Mouse (Mus musculus) C2C12 (cell line): Measurements from ENCODE around the gene Atpaf2. TPM values are rescaled to one million over a fixed set of nuclear protein-coding genes. Genes with fewer than 3 reads are reported as not detected.
"Not testable (repeated sequence)": the region's sequence is repeated elsewhere in the genome, so short reads cannot be mapped to it uniquely, and the experiment has no call there.

ENCODE experiments used
- H3K27me3 ChIP-seq: one replicate; pipeline ENCODE4 v1.6.1; 2011; ENCODE audit not compliant: control insufficient read depth, insufficient read depth, insufficient read length
- H3K36me3 ChIP-seq: one replicate; pipeline ENCODE4 v1.6.1; 2011; ENCODE audit not compliant: control insufficient read depth, insufficient read depth
- H3K4me3 ChIP-seq: one replicate; pipeline ENCODE4 v1.5.1; 2011; ENCODE audit warnings: mild to moderate bottlenecking, control low read depth; ENCODE audit not compliant: poor library complexity, insufficient read depth, severe bottlenecking
- H3K79me2 ChIP-seq: one replicate; pipeline ENCODE4 v1.6.1; 2011; ENCODE audit not compliant: control insufficient read depth, insufficient read depth
- H3K79me3 ChIP-seq: one replicate; pipeline ENCODE4 v1.6.1; 2011; ENCODE audit warnings: low read depth, control low read depth
- H3ac ChIP-seq: one replicate; pipeline ENCODE3; 2011; ENCODE audit warnings: low read depth; ENCODE audit not compliant: control insufficient read depth, insufficient read length
- CEBPB ChIP-seq: IDR thresholded peaks from one replicate; pipeline ENCODE4 v1.6.1; 2011; ENCODE audit warnings: low read depth, mild to moderate bottlenecking, control low read depth, moderate library complexity
- CTCF ChIP-seq: IDR thresholded peaks from one replicate; pipeline ENCODE4 v1.5.1; 2011; ENCODE audit not compliant: control insufficient read depth, insufficient read depth, insufficient read length
- FOSL1 ChIP-seq: IDR thresholded peaks from one replicate; pipeline ENCODE4 v1.8.0; 2011; ENCODE audit warnings: mild to moderate bottlenecking, low read length; ENCODE audit not compliant: poor library complexity, insufficient read depth, severe bottlenecking
- MAX ChIP-seq: IDR thresholded peaks from one replicate; pipeline ENCODE4 v1.6.1; 2011; ENCODE audit warnings: mild to moderate bottlenecking, control low read depth
- MYOD1 ChIP-seq: IDR thresholded peaks from one replicate; pipeline ENCODE4 v1.6.1; 2011; ENCODE audit warnings: low read depth; ENCODE audit not compliant: control insufficient read depth, insufficient read length
- MYOG ChIP-seq: IDR thresholded peaks from one replicate; pipeline ENCODE4 v1.6.1; 2011; ENCODE audit not compliant: control insufficient read depth, insufficient read length; ENCODE audit errors: extremely low read depth
- USF1 ChIP-seq: IDR thresholded peaks from one replicate; pipeline ENCODE4 v1.6.1; 2011; ENCODE audit warnings: low read depth, mild to moderate bottlenecking, control low read depth, moderate library complexity
- polyA plus RNA-seq: library from polyadenylated mRNA; unstranded; fragments of >200 nt; fragmentation: generic; extraction: Trizol; gene quantifications from one replicate; pipeline ENCODE4 v1.2.1, GENCODE M21; 2012; ENCODE audit warnings: missing spikeins

The Atpaf2 gene
- polyA plus RNA-seq, 1 experiment = 41.4 TPM

- no peak for TF ChIP-seq CTCF
- no peak for TF ChIP-seq MAX
- TF ChIP-seq USF1 = no peak
- TF ChIP-seq CEBPB = no peak
- no peak for TF ChIP-seq FOSL1
- H3K36me3 ChIP-seq = peaks cover 29% of the 10 kb centered on the region
- no peaks in the 10 kb centered on the region for H3K79me3 ChIP-seq
- no peak overlapping the region for H3ac ChIP-seq
- no peak overlapping the region for H3K4me3 ChIP-seq
- no peaks in the 10 kb centered on the region for H3K27me3 ChIP-seq
- H3K79me2 ChIP-seq = no peaks in the 10 kb centered on the region
These were observed 25.8 kb upstream of the Atpaf2 start for GRCm38 (mm10) chr11:60444007-60444406.

- H3K79me2 ChIP-seq = no peaks in the 10 kb centered on the region
- no peak overlapping the region for H3K4me3 ChIP-seq
- H3K27me3 ChIP-seq = no peaks in the 10 kb centered on the region
- no peak overlapping the region for H3ac ChIP-seq
- peaks cover 40% of the 10 kb centered on the region for H3K36me3 ChIP-seq
- no peak for TF ChIP-seq MAX
- no peak for TF ChIP-seq MYOD1
- no peak for TF ChIP-seq USF1
- no peak for TF ChIP-seq CEBPB
- no peak for TF ChIP-seq FOSL1
- TF ChIP-seq MYOG = no peak
- TF ChIP-seq CTCF = no peak
- H3K79me3 ChIP-seq = no peaks in the 10 kb centered on the region
These were observed 24.6 kb upstream of the Atpaf2 start for GRCm38 (mm10) chr11:60442896-60443295.

- Histone ChIP-seq H3K36me3 (peaks cover 47% of the 10 kb centered on the region), H3K79me2 (peaks cover under 1% of the 10 kb centered on the region), H3K79me3 (no peaks in the 10 kb centered on the region), H3K27me3 (no peaks in the 10 kb centered on the region), H3K4me3 (no peak overlapping the region), H3ac (no peak overlapping the region)
- TF ChIP-seq USF1 (no peak), MYOD1 (no peak), MAX (no peak), FOSL1 (no peak), MYOG (no peak)
These were observed 21.9 kb upstream of the Atpaf2 start for GRCm38 (mm10) chr11:60440176-60440575.

GRCm38 (mm10) chr11:60439621-60440020 lies 21.4 kb upstream of the Atpaf2 start:
- H3ac ChIP-seq, H3K79me2 ChIP-seq, H3K27me3 ChIP-seq, H3K4me3 ChIP-seq, H3K79me3 ChIP-seq: not testable (repeated sequence)
- peaks cover 53% of the 10 kb centered on the region for H3K36me3 ChIP-seq

GRCm38 (mm10) chr11:60436618-60437017 lies 18.4 kb upstream of the Atpaf2 start:
- H3K27me3 ChIP-seq = no peaks in the 10 kb centered on the region
- peak overlapping the region; percentile 45 for H3ac ChIP-seq
- peaks cover 56% of the 10 kb centered on the region for H3K36me3 ChIP-seq
- TF ChIP-seq FOSL1 = peak; percentile 82
- TF ChIP-seq CEBPB = no peak
- peaks cover 7% of the 10 kb centered on the region for H3K79me2 ChIP-seq
- no peak overlapping the region for H3K4me3 ChIP-seq
- H3K79me3 ChIP-seq = peaks cover 2% of the 10 kb centered on the region

GRCm38 (mm10) chr11:60435133-60435532 lies 16.9 kb upstream of the Atpaf2 start:
- no peak overlapping the region for H3K4me3 ChIP-seq
- H3K79me3 ChIP-seq = peaks cover 2% of the 10 kb centered on the region
- no peak for TF ChIP-seq MYOG
- TF ChIP-seq FOSL1 = no peak
- no peak for TF ChIP-seq MAX
- no peak for TF ChIP-seq MYOD1
- no peak for TF ChIP-seq CEBPB
- TF ChIP-seq CTCF = no peak
- TF ChIP-seq USF1 = no peak
- peaks cover 52% of the 10 kb centered on the region for H3K36me3 ChIP-seq
- no peak overlapping the region for H3ac ChIP-seq
- H3K79me2 ChIP-seq = peaks cover 7% of the 10 kb centered on the region
- H3K27me3 ChIP-seq = no peaks in the 10 kb centered on the region

GRCm38 (mm10) chr11:60433501-60433900 lies 15.2 kb upstream of the Atpaf2 start:
- Histone ChIP-seq H3K79me2 (peaks cover 7% of the 10 kb centered on the region), H3K4me3 (no peak overlapping the region), H3K27me3 (no peaks in the 10 kb centered on the region), H3K79me3 (peaks cover 2% of the 10 kb centered on the region), H3ac (no peak overlapping the region), H3K36me3 (peaks cover 40% of the 10 kb centered on the region)
- TF ChIP-seq MYOD1 (no peak), MAX (no peak), MYOG (no peak), CTCF (no peak), FOSL1 (no peak), USF1 (no peak), CEBPB (no peak)
